Mouse (Mus musculus) myocyte (in vitro differentiated cells): ENCODE results near the gene Brca2. TPM values are rescaled to one million over a fixed set of nuclear protein-coding genes. Genes with fewer than 3 reads are reported as not detected.
"Not testable (repeated sequence)": the region's sequence is repeated elsewhere in the genome, so short reads cannot be mapped to it uniquely, and the experiment has no call there.

Source experiments
- H3K27me3 ChIP-seq: one replicate; pipeline ENCODE4 v1.6.1; 2011; ENCODE audit not compliant: control insufficient read depth, insufficient read depth, insufficient read length
- H3K36me3 ChIP-seq: one replicate; pipeline ENCODE4 v1.6.1; 2011; ENCODE audit not compliant: control insufficient read depth, insufficient read depth
- H3K4me2 ChIP-seq: one replicate; pipeline ENCODE4 v1.6.1; 2011; ENCODE audit warnings: low read depth, control low read depth
- H3K4me3 ChIP-seq: one replicate; pipeline ENCODE4 v1.5.1; 2011; ENCODE audit warnings: mild to moderate bottlenecking, control low read depth, moderate library complexity
- H3K79me2 ChIP-seq: one replicate; pipeline ENCODE4 v1.6.1; 2011; ENCODE audit not compliant: control insufficient read depth, insufficient read depth
- H3ac ChIP-seq: one replicate; pipeline ENCODE4 v1.6.1; 2011; ENCODE audit not compliant: control insufficient read depth, insufficient read length
- CEBPB ChIP-seq: IDR thresholded peaks from 2 replicates; pipeline ENCODE4 v1.6.1; 2011; ENCODE audit warnings: mild to moderate bottlenecking, moderate library complexity; ENCODE audit not compliant: poor library complexity, insufficient read depth, severe bottlenecking
- E2F4 ChIP-seq: IDR thresholded peaks from one replicate; pipeline ENCODE4 v1.6.1; 2011; ENCODE audit warnings: mild to moderate bottlenecking, control low read depth, moderate library complexity; ENCODE audit not compliant: insufficient read depth
- MAX ChIP-seq: IDR thresholded peaks from one replicate; pipeline ENCODE4 v1.6.1; 2011; ENCODE audit warnings: low read depth, mild to moderate bottlenecking, control low read depth
- MYOD1 ChIP-seq, 3 experiments: IDR thresholded peaks; one replicate each; pipeline ENCODE4 v1.6.1; 2011; ENCODE audit warnings: control low read depth in 2 of 3, low read depth in 2 of 3, mild to moderate bottlenecking in 2 of 3, moderate library complexity in 1 of 3; ENCODE audit not compliant: insufficient read length in 2 of 3, control insufficient read depth in 1 of 3
- MYOG ChIP-seq, 3 experiments: IDR thresholded peaks; one replicate each; pipeline ENCODE4 v1.6.1; 2011; ENCODE audit warnings: control low read depth in 2 of 3, low read depth in 2 of 3, mild to moderate bottlenecking in 2 of 3; ENCODE audit not compliant: insufficient read length in 2 of 3, control insufficient read depth in 1 of 3, insufficient read depth in 1 of 3
- POLR2A ChIP-seq: IDR thresholded peaks from one replicate; pipeline ENCODE4 v1.6.1; 2011; ENCODE audit warnings: low read depth, mild to moderate bottlenecking, control low read depth, moderate library complexity; ENCODE audit not compliant: insufficient read length
- POLR2AphosphoS2 ChIP-seq: IDR thresholded peaks from one replicate; pipeline ENCODE4 v1.6.1; 2011; ENCODE audit warnings: low read depth, control low read depth; ENCODE audit not compliant: insufficient read length
- REST ChIP-seq: IDR thresholded peaks from one replicate; pipeline ENCODE4 v1.6.1; 2011; ENCODE audit warnings: mild to moderate bottlenecking, control low read depth, moderate library complexity; ENCODE audit not compliant: insufficient read depth, insufficient read length
- SRF ChIP-seq: IDR thresholded peaks from one replicate; pipeline ENCODE4 v1.6.1; 2011; ENCODE audit warnings: low read depth; ENCODE audit not compliant: control insufficient read depth, insufficient read length
- TCF12 ChIP-seq: IDR thresholded peaks from one replicate; pipeline ENCODE4 v1.6.1; 2011; ENCODE audit warnings: mild to moderate bottlenecking, control low read depth; ENCODE audit not compliant: poor library complexity, insufficient read depth, severe bottlenecking
- TCF3 ChIP-seq: IDR thresholded peaks from one replicate; pipeline ENCODE4 v1.6.1; 2011; ENCODE audit warnings: low read depth, control low read depth; ENCODE audit not compliant: insufficient read length
- USF1 ChIP-seq: IDR thresholded peaks from one replicate; pipeline ENCODE4 v1.6.1; 2011; ENCODE audit warnings: low read depth, mild to moderate bottlenecking, control low read depth, moderate library complexity
- polyA plus RNA-seq: library from polyadenylated mRNA; unstranded; fragments of >200 nt; fragmentation: generic; extraction: Trizol; gene quantifications from one replicate; pipeline ENCODE4 v1.2.1, GENCODE M21; 2012; ENCODE audit warnings: missing spikeins

The Brca2 gene
- polyA plus RNA-seq, 1 experiment = 2.1 TPM

- no peak overlapping the region for H3K4me2 ChIP-seq
- no peak for TF ChIP-seq REST
- no peak for TF ChIP-seq POLR2A
- no peak for TF ChIP-seq MYOG (IDR thresholded peaks at IDR 0.05; ENCODE audit: control insufficient read depth in 1 of 3, insufficient read depth in 1 of 3, insufficient read length in 2 of 3, low read depth in 2 of 3)
- no peak for TF ChIP-seq CEBPB
- no peak for TF ChIP-seq TCF12
- no peak for TF ChIP-seq MAX
- no peak for TF ChIP-seq USF1
- TF ChIP-seq TCF3 = no peak
- no peak for TF ChIP-seq SRF
- TF ChIP-seq POLR2AphosphoS2 = no peak
- TF ChIP-seq E2F4 = no peak
- TF ChIP-seq MYOD1 (IDR thresholded peaks at IDR 0.05; ENCODE audit: control insufficient read depth in 1 of 3, insufficient read length in 2 of 3, low read depth in 2 of 3) = no peak
- no peaks in the 10 kb centered on the region for H3K36me3 ChIP-seq
Observed at GRCm38 (mm10) chr5:150490285-150490684, 32.1 kb upstream of the Brca2 start.

GRCm38 (mm10) chr5:150490821-150491220 is 31.6 kb upstream of the Brca2 start:
- H3K36me3 ChIP-seq = no peaks in the 10 kb centered on the region
- TF ChIP-seq MYOD1 (IDR thresholded peaks at IDR 0.05; ENCODE audit: control insufficient read depth in 1 of 3, insufficient read length in 2 of 3, low read depth in 2 of 3) (peak in 2 of 3 experiments; percentile 65 to 86), MYOG (IDR thresholded peaks at IDR 0.05; ENCODE audit: control insufficient read depth in 1 of 3, insufficient read depth in 1 of 3, insufficient read length in 2 of 3, low read depth in 2 of 3) (peak in 1 of 3 experiments; percentile 44), E2F4 (no peak)
- H3K4me3 ChIP-seq = no peak overlapping the region
- no peaks in the 10 kb centered on the region for H3K79me2 ChIP-seq
- peak overlapping the region; percentile 45 for H3K4me2 ChIP-seq
- no peak overlapping the region for H3ac ChIP-seq
- H3K27me3 ChIP-seq = no peaks in the 10 kb centered on the region

More at GRCm38 (mm10) chr5:150490285-150490684, 32.1 kb upstream of the Brca2 start:
- Histone ChIP-seq H3K27me3 (no peaks in the 10 kb centered on the region), H3ac (no peak overlapping the region), H3K4me3 (no peak overlapping the region), H3K79me2 (no peaks in the 10 kb centered on the region)

GRCm38 (mm10) chr5:150491573-150492173 is 30.8 kb upstream of the Brca2 start:
- not testable (repeated sequence) for H3K79me2 ChIP-seq, H3K27me3 ChIP-seq, H3ac ChIP-seq, H3K4me3 ChIP-seq, H3K36me3 ChIP-seq
- peak overlapping the region; percentile 45 for H3K4me2 ChIP-seq

GRCm38 (mm10) chr5:150495792-150496191 is 26.6 kb upstream of the Brca2 start:
- H3K4me2 ChIP-seq = no peak overlapping the region
- H3ac ChIP-seq = no peak overlapping the region
- H3K36me3 ChIP-seq = no peaks in the 10 kb centered on the region
- TF ChIP-seq SRF (no peak), POLR2A (no peak), TCF3 (no peak), MYOG (IDR thresholded peaks at IDR 0.05; ENCODE audit: control insufficient read depth in 1 of 3, insufficient read depth in 1 of 3, insufficient read length in 2 of 3, low read depth in 2 of 3) (no peak), CEBPB (no peak), MYOD1 (IDR thresholded peaks at IDR 0.05; ENCODE audit: control insufficient read depth in 1 of 3, insufficient read length in 2 of 3, low read depth in 2 of 3) (no peak), E2F4 (no peak), USF1 (no peak), REST (no peak), TCF12 (no peak), MAX (no peak), POLR2AphosphoS2 (no peak)
- no peak overlapping the region for H3K4me3 ChIP-seq
- no peaks in the 10 kb centered on the region for H3K79me2 ChIP-seq
- H3K27me3 ChIP-seq = no peaks in the 10 kb centered on the region

- Histone ChIP-seq H3K27me3 (no peaks in the 10 kb centered on the region), H3K79me2 (no peaks in the 10 kb centered on the region), H3K36me3 (no peaks in the 10 kb centered on the region), H3K4me3 (no peak overlapping the region), H3ac (no peak overlapping the region), H3K4me2 (no peak overlapping the region)
- TF ChIP-seq POLR2A = no peak
- TF ChIP-seq USF1 = no peak
- TF ChIP-seq POLR2AphosphoS2 = no peak
- no peak for TF ChIP-seq TCF3
- TF ChIP-seq MYOD1 (IDR thresholded peaks at IDR 0.05; ENCODE audit: control insufficient read depth in 1 of 3, insufficient read length in 2 of 3, low read depth in 2 of 3) = no peak
- TF ChIP-seq REST = no peak
- TF ChIP-seq MYOG (IDR thresholded peaks at IDR 0.05; ENCODE audit: control insufficient read depth in 1 of 3, insufficient read depth in 1 of 3, insufficient read length in 2 of 3, low read depth in 2 of 3) = no peak
- TF ChIP-seq TCF12 = no peak
- no peak for TF ChIP-seq E2F4
- no peak for TF ChIP-seq SRF
- TF ChIP-seq MAX = no peak
- no peak for TF ChIP-seq CEBPB
Observed at GRCm38 (mm10) chr5:150510451-150511225, 11.8 kb upstream of the Brca2 start.
